Mouse (Mus musculus) B cell, adult 67 days (primary cell): ENCODE data around the gene Bri3. TPM values are rescaled to one million over a fixed set of nuclear protein-coding genes. Genes with fewer than 3 reads are reported as not detected.

Experiments
- total RNA-seq, 2 experiments: library from RNA; stranded (reverse); gene quantifications; 4 replicates each; pipeline ENCODE4 v1.2.4; 2023

Gene Bri3
- total RNA-seq: 10 to 100 TPM; 64.4 to 86.2 TPM

GRCm38 (mm10) chr5:144243901-144244487, at the start of gene Bri3:
Gene Bri3 (plus strand): TSS chr5:144244437.

GRCm38 (mm10) chr5:144223503-144223862, 20.8 kb upstream of the Bri3 start, which contains the start of gene Tecpr1:
Gene Tecpr1 (minus strand): TSS chr5:144223615.

GRCm38 (mm10) chr5:144357881-144358591, 113.8 kb downstream of the Bri3 start, which contains the start of gene Baiap2l1:
Gene Baiap2l1 (minus strand): TSS chr5:144358112.

Other genes with a start within 250 kb of the Bri3 start
- gene Ccz1, start 229.6 kb upstream of the Bri3 start, total RNA-seq: 100 to 1,000 TPM in 1 of 2 experiments, 10 to 100 TPM in 1; 100.0 to 102 TPM
- not detected for gene Ocm, start 217.8 kb upstream of the Bri3 start, total RNA-seq
- 10 to 100 TPM; 48.2 to 53.3 TPM for gene Lmtk2, start 144.0 kb upstream of the Bri3 start, total RNA-seq
- 1 to 10 TPM; 2.5 to 5.7 TPM for gene Bhlha15, start 54.2 kb upstream of the Bri3 start, total RNA-seq
- gene Tecpr1, start 20.8 kb upstream of the Bri3 start, total RNA-seq: 100 to 1,000 TPM; 133 to 159 TPM
- gene Baiap2l1, start 113.7 kb downstream of the Bri3 start, total RNA-seq: 1 to 10 TPM; 1.4 to 3.6 TPM